Mouse (Mus musculus): Measurements from ENCODE around the gene Gdap2. TPM values are rescaled to one million over a fixed set of nuclear protein-coding genes. Genes with fewer than 3 reads are reported as not detected.

Gene Gdap2
- polyA plus RNA-seq, 1 experiment from 2014 or later: 16.0 TPM

- WGBS (ENCODE audit: insufficient replicate concordance): 82% methylated on average over 11 of the region's 11 CpGs
- Histone ChIP-seq H3K27me3 (ENCODE audit: insufficient read depth, low read length) (no peaks in the 10 kb centered on the region), H3K4me3 (ENCODE audit: low read depth, low read length) (no peak overlapping the region), H3K9me3 (ENCODE audit: low read length) (no peaks in the 10 kb centered on the region), H3K27ac (ENCODE audit: low read depth) (no peak overlapping the region), H3K4me2 (ENCODE audit: low read depth, low read length) (no peak overlapping the region), H3K9ac (replicated peaks) (no peak overlapping the region), H3K36me3 (replicated peaks; ENCODE audit: insufficient read depth, low read length) (peaks cover 56% of the 10 kb centered on the region), H3K4me1 (ENCODE audit: insufficient read depth) (no peaks in the 10 kb centered on the region)
- ATAC-seq (no peak), DNase-seq (no peak)
- TF ChIP-seq EP300 (IDR thresholded peaks at IDR 0.05; ENCODE audit: low read depth) (no peak), CTCF (IDR thresholded peaks at IDR 0.05; ENCODE audit: low read depth) (no peak)
Measured at GRCm38 (mm10) chr3:100189861-100190260, 27.7 kb downstream of the Gdap2 start.

GRCm38 (mm10) chr3:100194210-100194609 is 32.0 kb downstream of the Gdap2 start:
- Histone ChIP-seq H3K36me3 (replicated peaks; ENCODE audit: insufficient read depth, low read length) (peaks cover 69% of the 10 kb centered on the region), H3K4me2 (ENCODE audit: low read depth, low read length) (no peak overlapping the region), H3K4me1 (ENCODE audit: insufficient read depth) (no peaks in the 10 kb centered on the region), H3K9me3 (ENCODE audit: low read length) (no peaks in the 10 kb centered on the region), H3K27me3 (ENCODE audit: insufficient read depth, low read length) (no peaks in the 10 kb centered on the region), H3K9ac (replicated peaks) (no peak overlapping the region), H3K27ac (ENCODE audit: low read depth) (no peak overlapping the region), H3K4me3 (ENCODE audit: low read depth, low read length) (no peak overlapping the region)
- TF ChIP-seq CTCF (IDR thresholded peaks at IDR 0.05; ENCODE audit: low read depth): no peak
- no peak for TF ChIP-seq EP300 (IDR thresholded peaks at IDR 0.05; ENCODE audit: low read depth)
- 47% methylated on average over 5 of the region's 5 CpGs for WGBS (ENCODE audit: insufficient replicate concordance)
- ATAC-seq (no peak), DNase-seq (no peak)

- H3K4me3 ChIP-seq (ENCODE audit: low read depth, low read length): no peak overlapping the region
- ATAC-seq (no peak), DNase-seq (no peak)
- no peak overlapping the region for H3K27ac ChIP-seq (ENCODE audit: low read depth)
- no peaks in the 10 kb centered on the region for H3K9me3 ChIP-seq (ENCODE audit: low read length)
- H3K4me1 ChIP-seq (ENCODE audit: insufficient read depth): no peaks in the 10 kb centered on the region
- H3K4me2 ChIP-seq (ENCODE audit: low read depth, low read length): no peak overlapping the region
- peaks cover 71% of the 10 kb centered on the region for H3K36me3 ChIP-seq (replicated peaks; ENCODE audit: insufficient read depth, low read length)
- H3K27me3 ChIP-seq (ENCODE audit: insufficient read depth, low read length): no peaks in the 10 kb centered on the region
- TF ChIP-seq CTCF (IDR thresholded peaks at IDR 0.05; ENCODE audit: low read depth) (no peak), EP300 (IDR thresholded peaks at IDR 0.05; ENCODE audit: low read depth) (no peak)
- 87% methylated on average over 7 of the region's 7 CpGs for WGBS (ENCODE audit: insufficient replicate concordance)
- no peak overlapping the region for H3K9ac ChIP-seq (replicated peaks)
Measured at GRCm38 (mm10) chr3:100201554-100201953, 39.4 kb downstream of the Gdap2 start.

GRCm38 (mm10) chr3:100206973-100207372 is 44.8 kb downstream of the Gdap2 start:
- no peak overlapping the region for H3K4me3 ChIP-seq (ENCODE audit: low read depth, low read length)
- 66% methylated on average over 1 of the region's 1 CpGs for WGBS (ENCODE audit: insufficient replicate concordance)

GRCm38 (mm10) chr3:100215469-100215868 is 53.3 kb downstream of the Gdap2 start:
- ATAC-seq: no peak
- Histone ChIP-seq H3K9me3 (ENCODE audit: low read length) (no peaks in the 10 kb centered on the region), H3K9ac (replicated peaks) (no peak overlapping the region), H3K27me3 (ENCODE audit: insufficient read depth, low read length) (no peaks in the 10 kb centered on the region), H3K4me2 (ENCODE audit: low read depth, low read length) (no peak overlapping the region), H3K4me3 (ENCODE audit: low read depth, low read length) (no peak overlapping the region), H3K27ac (ENCODE audit: low read depth) (no peak overlapping the region), H3K36me3 (replicated peaks; ENCODE audit: insufficient read depth, low read length) (no peaks in the 10 kb centered on the region), H3K4me1 (ENCODE audit: insufficient read depth) (no peaks in the 10 kb centered on the region)
- no peak for DNase-seq
- no peak for TF ChIP-seq EP300 (IDR thresholded peaks at IDR 0.05; ENCODE audit: low read depth)
- TF ChIP-seq CTCF (IDR thresholded peaks at IDR 0.05; ENCODE audit: low read depth): no peak
- WGBS (ENCODE audit: insufficient replicate concordance): 83% methylated on average over 5 of the region's 5 CpGs

More at GRCm38 (mm10) chr3:100206973-100207372, 44.8 kb downstream of the Gdap2 start:
- H3K4me1 ChIP-seq (ENCODE audit: insufficient read depth): no peaks in the 10 kb centered on the region
- no peak for ATAC-seq
- H3K4me2 ChIP-seq (ENCODE audit: low read depth, low read length): no peak overlapping the region
- peaks cover 39% of the 10 kb centered on the region for H3K36me3 ChIP-seq (replicated peaks; ENCODE audit: insufficient read depth, low read length)
- no peak overlapping the region for H3K9ac ChIP-seq (replicated peaks)
- H3K9me3 ChIP-seq (ENCODE audit: low read length): no peaks in the 10 kb centered on the region
- H3K27me3 ChIP-seq (ENCODE audit: insufficient read depth, low read length): no peaks in the 10 kb centered on the region
- DNase-seq: no peak
- no peak overlapping the region for H3K27ac ChIP-seq (ENCODE audit: low read depth)
- no peak for TF ChIP-seq EP300 (IDR thresholded peaks at IDR 0.05; ENCODE audit: low read depth)

- no peak overlapping the region for H3K9ac ChIP-seq (replicated peaks)
- H3K4me3 ChIP-seq (ENCODE audit: low read depth, low read length): no peak overlapping the region
- no peaks in the 10 kb centered on the region for H3K9me3 ChIP-seq (ENCODE audit: low read length)
- TF ChIP-seq EP300 (IDR thresholded peaks at IDR 0.05; ENCODE audit: low read depth) (no peak), CTCF (IDR thresholded peaks at IDR 0.05; ENCODE audit: low read depth) (no peak)
- H3K4me2 ChIP-seq (ENCODE audit: low read depth, low read length): no peak overlapping the region
- H3K4me1 ChIP-seq (ENCODE audit: insufficient read depth): no peaks in the 10 kb centered on the region
- WGBS (ENCODE audit: insufficient replicate concordance): 75% methylated on average over 12 of the region's 12 CpGs
- DNase-seq: no peak
- no peaks in the 10 kb centered on the region for H3K27me3 ChIP-seq (ENCODE audit: insufficient read depth, low read length)
- no peak for ATAC-seq
- H3K36me3 ChIP-seq (replicated peaks; ENCODE audit: insufficient read depth, low read length): no peaks in the 10 kb centered on the region
- no peak overlapping the region for H3K27ac ChIP-seq (ENCODE audit: low read depth)
Measured at GRCm38 (mm10) chr3:100225326-100225959, 63.3 kb downstream of the Gdap2 start.

All from liver, postnatal 0 days (tissue).